Mouse (Mus musculus) ES-Bruce4 (cell line): Measurements from ENCODE around the gene Scp2. TPM values are rescaled to one million over a fixed set of nuclear protein-coding genes. Genes with fewer than 3 reads are reported as not detected.

ENCODE experiments used
- H3K27ac ChIP-seq: 2 replicates; pipeline ENCODE4 v1.5.1; 2012; ENCODE audit warnings: low read length, inconsistent platforms; ENCODE audit not compliant: insufficient read depth
- H3K27me3 ChIP-seq: 2 replicates; pipeline ENCODE4 v1.6.1; 2012; ENCODE audit warnings: mild to moderate bottlenecking, low read length, inconsistent platforms; ENCODE audit not compliant: control insufficient read depth, poor library complexity, insufficient read depth, severe bottlenecking
- H3K36me3 ChIP-seq: 2 replicates; pipeline ENCODE4 v1.6.1; 2012; ENCODE audit warnings: inconsistent platforms, mild to moderate bottlenecking, low read length, moderate library complexity; ENCODE audit not compliant: control insufficient read depth, poor library complexity, insufficient read depth, severe bottlenecking
- H3K4me1 ChIP-seq: one replicate; pipeline ENCODE4 v1.8.1; 2011; ENCODE audit warnings: low read length; ENCODE audit not compliant: control insufficient read depth, insufficient read depth
- H3K4me3 ChIP-seq: 2 replicates; pipeline ENCODE4 v1.5.1; 2011; ENCODE audit warnings: low read depth, mild to moderate bottlenecking, low read length
- H3K9ac ChIP-seq: 2 replicates; pipeline ENCODE4 v1.6.1; 2012; ENCODE audit warnings: low read depth, mild to moderate bottlenecking, inconsistent platforms; ENCODE audit not compliant: poor library complexity, severe bottlenecking
- H3K9me3 ChIP-seq: replicated peaks from 2 replicates; pipeline ENCODE4 v1.6.1; 2012; ENCODE audit warnings: mild to moderate bottlenecking, low read length, inconsistent platforms; ENCODE audit not compliant: control insufficient read depth, poor library complexity, insufficient read depth, severe bottlenecking
- CTCF ChIP-seq: IDR thresholded peaks from one replicate; pipeline ENCODE4 v1.8.1; 2011; ENCODE audit warnings: low read depth, low read length
- EP300 ChIP-seq: IDR thresholded peaks from 2 replicates; pipeline ENCODE4 v1.6.1; 2011; ENCODE audit warnings: low read depth, low read length; ENCODE audit not compliant: insufficient read depth
- POLR2A ChIP-seq: IDR thresholded peaks from one replicate; pipeline ENCODE4 v1.8.1; 2011; ENCODE audit warnings: low read length; ENCODE audit not compliant: insufficient read depth
- polyA plus RNA-seq: library from polyadenylated mRNA; stranded (reverse); fragments of >200 nt; gene quantifications from 2 replicates; pipeline ENCODE4 v1.2.4, GENCODE M21; 2011; ENCODE audit warnings: low read depth; ENCODE audit not compliant: missing spikeins, insufficient read depth, insufficient read length

Scp2 gene
- polyA plus RNA-seq, 1 experiment = 54.4 TPM

DNA sequence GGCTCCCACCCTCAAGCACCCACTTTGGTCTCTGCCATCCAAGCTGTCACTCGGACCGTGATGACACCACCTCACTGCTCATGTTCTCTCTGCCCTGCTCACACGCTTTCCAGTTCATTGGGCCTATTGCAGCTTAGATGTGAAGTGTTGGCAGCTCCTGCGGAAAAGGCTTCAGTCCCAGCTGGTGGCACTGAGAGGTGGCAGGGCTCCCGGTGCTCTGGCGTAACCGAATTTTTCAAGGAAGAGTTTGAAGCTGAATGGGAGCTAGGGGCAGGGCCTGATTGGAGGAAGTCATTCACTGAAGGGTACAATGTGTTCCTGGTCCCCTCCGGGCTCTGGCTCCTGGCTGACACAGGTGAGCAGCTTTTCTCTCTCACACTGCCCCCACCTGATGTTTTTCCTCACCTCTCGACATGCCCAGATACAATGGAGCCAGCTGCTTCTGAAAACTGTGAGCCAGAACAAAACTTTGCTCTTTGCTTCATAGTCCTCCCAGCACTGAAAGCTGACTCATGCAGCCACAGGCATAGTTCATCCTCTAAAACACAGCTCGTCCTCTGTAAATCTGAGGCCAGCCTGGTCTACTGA lies 93.0 kb downstream of the Scp2 start:
- Histone ChIP-seq H3K36me3 (peaks cover 5% of the 10 kb centered on the region), H3K27me3 (no peaks in the 10 kb centered on the region), H3K4me3 (no peak overlapping the region), H3K9me3 (no peaks in the 10 kb centered on the region), H3K4me1 (no peaks in the 10 kb centered on the region), H3K27ac (no peak overlapping the region), H3K9ac (no peak overlapping the region)
- TF ChIP-seq CTCF = no peak
- TF ChIP-seq POLR2A = no peak
- TF ChIP-seq EP300 = no peak

DNA sequence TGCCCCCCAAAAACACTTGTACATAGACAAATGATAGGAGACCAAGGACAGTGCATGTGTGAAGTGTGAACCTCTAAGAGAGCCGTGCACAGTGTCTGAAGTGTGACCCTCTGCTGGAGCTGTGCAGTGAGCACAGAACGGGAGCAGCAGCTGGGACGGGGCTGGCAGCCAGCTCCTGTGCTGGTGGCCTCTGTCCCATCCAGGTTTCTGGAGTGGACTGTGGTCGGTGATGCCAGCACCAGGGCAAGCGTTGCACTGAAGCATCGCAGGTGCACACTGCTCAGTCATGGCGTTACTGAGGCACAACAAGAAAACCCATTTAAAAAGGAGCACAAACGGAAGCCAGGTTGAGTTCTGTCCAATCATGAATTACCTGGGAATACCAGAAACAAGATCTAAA lies 98.7 kb downstream of the Scp2 start:
- Histone ChIP-seq H3K9ac (no peak overlapping the region), H3K4me1 (no peaks in the 10 kb centered on the region), H3K9me3 (no peaks in the 10 kb centered on the region), H3K27me3 (no peaks in the 10 kb centered on the region), H3K36me3 (peaks cover 8% of the 10 kb centered on the region; the same call in 1 of the 2 replicates), H3K4me3 (no peak overlapping the region), H3K27ac (no peak overlapping the region)
- TF ChIP-seq CTCF = no peak
- no peak for TF ChIP-seq POLR2A
- no peak for TF ChIP-seq EP300

DNA sequence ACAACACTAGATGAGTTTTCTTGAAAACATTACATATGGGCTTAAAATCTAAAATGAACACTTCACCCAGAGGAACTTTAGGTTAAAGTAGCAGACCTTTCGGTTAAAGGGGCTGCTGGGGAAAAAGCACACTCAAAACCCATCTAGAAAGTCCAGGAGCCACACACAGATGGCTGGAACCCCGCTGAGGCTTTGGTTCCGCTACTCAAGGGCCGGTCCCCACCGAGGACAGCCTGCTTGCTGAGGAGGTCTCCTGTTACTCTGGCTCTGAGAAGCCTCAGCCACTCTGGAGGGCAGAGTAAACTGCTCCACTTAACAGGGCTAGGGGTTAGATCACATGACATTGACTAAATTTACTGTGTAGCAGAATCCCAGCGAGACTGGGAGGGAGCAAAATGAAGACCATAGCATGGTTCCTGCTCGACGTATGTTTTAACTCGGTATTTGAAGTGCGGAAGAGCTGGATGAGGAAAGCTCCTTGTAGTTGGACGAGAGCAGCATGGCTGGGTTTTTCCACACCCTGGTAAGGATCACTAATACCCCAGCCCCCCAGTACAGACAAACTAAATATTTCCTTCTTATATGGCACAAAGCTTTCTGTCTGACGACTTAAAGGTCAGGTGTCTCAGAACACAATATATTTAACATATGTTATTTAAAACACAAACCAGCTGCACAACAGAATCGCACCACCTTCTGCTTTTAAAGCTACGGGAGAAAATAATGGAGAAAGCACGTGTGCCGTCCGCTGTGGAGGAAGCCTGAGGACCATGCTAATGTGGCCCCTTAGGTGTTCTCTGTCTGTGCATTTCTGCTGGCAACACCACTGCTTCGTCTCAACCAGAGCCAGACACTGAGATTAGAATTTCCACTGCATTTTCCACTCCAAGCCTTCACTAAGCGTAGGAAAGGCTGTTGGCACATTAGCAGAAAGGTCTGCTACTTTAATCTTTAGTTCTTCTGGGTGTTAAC lies 99.4 kb downstream of the Scp2 start:
- TF ChIP-seq EP300 (no peak), CTCF (no peak), POLR2A (no peak)
- H3K9me3 ChIP-seq = no peaks in the 10 kb centered on the region
- no peaks in the 10 kb centered on the region for H3K27me3 ChIP-seq
- H3K27ac ChIP-seq = no peak overlapping the region
- H3K9ac ChIP-seq = no peak overlapping the region
- no peaks in the 10 kb centered on the region for H3K4me1 ChIP-seq
- peaks cover 8% of the 10 kb centered on the region; the same call in 1 of the 2 replicates for H3K36me3 ChIP-seq
- H3K4me3 ChIP-seq = no peak overlapping the region

DNA sequence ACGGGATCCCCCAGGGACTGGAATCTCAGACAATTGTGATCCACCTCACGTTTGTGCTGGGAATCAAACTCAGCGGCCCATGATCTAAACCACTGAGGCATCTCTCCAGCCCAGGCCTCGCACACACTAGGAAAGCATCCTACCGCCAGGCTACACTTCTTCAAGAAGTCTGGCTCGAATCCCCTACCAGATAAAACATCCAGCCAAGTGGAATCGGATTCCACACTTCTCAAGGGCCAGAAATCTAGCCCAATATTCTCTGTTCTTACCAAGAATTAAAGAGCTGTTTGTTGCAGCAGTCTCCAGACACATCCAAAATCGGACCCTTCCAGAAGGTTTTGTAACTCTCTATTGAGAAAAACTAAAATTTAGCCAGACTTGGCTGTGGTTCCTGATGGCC lies 107.8 kb downstream of the Scp2 start:
- Histone ChIP-seq H3K27me3 (0 out of 2 replicates have a peak, but pooled peaks cover 2% of the 10 kb centered on the region), H3K4me1 (no peaks in the 10 kb centered on the region), H3K27ac (no peak overlapping the region), H3K9me3 (no peaks in the 10 kb centered on the region), H3K9ac (no peak overlapping the region), H3K36me3 (no peaks in the 10 kb centered on the region), H3K4me3 (no peak overlapping the region)
- TF ChIP-seq POLR2A = no peak
- TF ChIP-seq CTCF = no peak
- no peak for TF ChIP-seq EP300

DNA sequence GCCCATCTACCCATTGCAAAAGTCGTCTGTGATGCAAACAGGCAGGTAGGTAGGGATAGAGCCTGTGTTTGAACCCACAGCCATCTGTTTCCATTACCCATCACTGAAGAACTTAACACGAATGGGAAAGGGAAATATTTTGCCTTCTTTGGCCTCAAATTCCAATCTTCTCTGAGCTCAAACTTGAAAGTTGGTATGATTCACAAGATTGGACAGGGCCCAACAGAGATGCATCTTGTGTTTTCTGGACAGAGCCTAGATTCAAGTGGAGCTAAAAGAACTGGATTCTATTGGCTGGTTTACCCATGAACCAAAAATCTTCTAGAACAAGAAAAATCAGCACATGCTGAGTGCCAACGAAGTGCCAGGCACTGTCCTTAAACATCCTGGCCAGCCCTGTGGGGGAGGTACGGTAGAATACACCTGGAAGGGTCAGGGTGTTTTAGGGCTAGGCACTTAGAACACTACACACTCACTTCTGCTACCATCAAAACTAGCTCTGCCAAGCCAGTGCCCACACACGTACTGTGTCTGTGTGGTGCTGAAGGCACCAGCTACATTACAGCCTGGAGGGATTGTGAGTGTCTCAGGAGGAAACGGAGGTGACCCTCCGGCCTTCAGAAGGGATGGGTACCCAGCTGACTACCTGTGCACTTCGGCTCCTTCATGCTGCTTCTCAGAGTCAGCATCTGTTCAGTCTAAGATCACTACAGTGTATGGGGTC lies 111.6 kb downstream of the Scp2 start:
- Histone ChIP-seq H3K27ac (no peak overlapping the region), H3K9me3 (no peaks in the 10 kb centered on the region)

More for the DNA sequence above, 111.6 kb downstream of the Scp2 start:
- no peaks in the 10 kb centered on the region for H3K4me1 ChIP-seq
- H3K4me3 ChIP-seq = no peak overlapping the region
- H3K27me3 ChIP-seq = peaks cover 7% of the 10 kb centered on the region
- no peak overlapping the region for H3K9ac ChIP-seq
- TF ChIP-seq EP300 (no peak), CTCF (no peak), POLR2A (no peak)
- no peaks in the 10 kb centered on the region for H3K36me3 ChIP-seq
